Mouse (Mus musculus) limb, embryonic 11.5 days (tissue): ENCODE measurements around the gene Jtb. TPM values are rescaled to one million over a fixed set of nuclear protein-coding genes. Genes with fewer than 3 reads are reported as not detected.

ENCODE experiments used
- ATAC-seq: fragments of 200-750 bp; cut with Nextera tagmentation; 2 replicates; pipeline ENCODE4 v1.8.0; 2017; ENCODE audit warnings: low read depth; ENCODE audit not compliant: insufficient number of reproducible peaks, low FRiP score, low TSS enrichment
- DNase-seq: peaks from one replicate; pipeline ENCODE4 v3.0.0-alpha.2; 2015; ENCODE audit warnings: low spot score
- H3K27ac ChIP-seq: fragments of 300-500 bp; sonication (generic); replicated peaks from 2 replicates; pipeline ENCODE4 v1.5.1; 2014; ENCODE audit warnings: low read depth, mild to moderate bottlenecking, low read length
- H3K27me3 ChIP-seq: fragments of 300-500 bp; sonication (generic); 2 replicates; pipeline ENCODE4 v1.6.1; 2014; ENCODE audit warnings: mild to moderate bottlenecking, low read length, mixed read lengths; ENCODE audit not compliant: control insufficient read depth, insufficient read depth
- H3K36me3 ChIP-seq: fragments of 300-500 bp; sonication (generic); 2 replicates; pipeline ENCODE4 v1.6.1; 2014; ENCODE audit warnings: mild to moderate bottlenecking, low read length, moderate library complexity, mixed read lengths; ENCODE audit not compliant: control insufficient read depth, insufficient read depth
- H3K4me1 ChIP-seq: fragments of 300-500 bp; sonication (generic); 2 replicates; pipeline ENCODE4 v1.6.1; 2014; ENCODE audit warnings: low read length, mixed read lengths; ENCODE audit not compliant: control insufficient read depth, insufficient read depth
- H3K4me2 ChIP-seq: fragments of 300-500 bp; sonication (generic); 2 replicates; pipeline ENCODE4 v1.6.1; 2014; ENCODE audit warnings: low read depth, mild to moderate bottlenecking, moderate library complexity; ENCODE audit not compliant: severe bottlenecking
- H3K4me3 ChIP-seq: fragments of 300-500 bp; sonication (generic); 2 replicates; pipeline ENCODE4 v1.5.1; 2014; ENCODE audit warnings: low read depth, low read length
- H3K9ac ChIP-seq: fragments of 300-500 bp; sonication (generic); 2 replicates; pipeline ENCODE4 v1.6.1; 2014; ENCODE audit warnings: mild to moderate bottlenecking, low read length
- H3K9me3 ChIP-seq: fragments of 300-500 bp; sonication (generic); 2 replicates; pipeline ENCODE4 v1.6.1; 2016; ENCODE audit warnings: low read length; ENCODE audit not compliant: control insufficient read depth
- WGBS: fragments of 180-500 bp; shearing (Covaris S2); extraction: QIAGEN DNeasy Blood & Tissue Kit; methylation state at CpG from one replicate; pipeline ENCODE4 v1.1.7; 2014; 5-methylcytosine and 5-hydroxymethylcytosine counted together
- microRNA-seq: library from miRNA; unstranded; fragments of <30 nt; microRNA quantifications from one replicate; pipeline ENCODE4, GENCODE M21; 2016
- polyA plus RNA-seq: library from polyadenylated mRNA; unstranded; fragments of >200 nt; fragmentation: Nextera tagmentation; extraction: Ambion mirVana; gene quantifications from 2 replicates; pipeline ENCODE4 v1.2.1, GENCODE M21; 2014

The Jtb gene
- polyA plus RNA-seq, 1 experiment from 2014 or later = 79.5 TPM

- Histone ChIP-seq H3K4me3 (no peak overlapping the region), H3K9ac (no peak overlapping the region), H3K9me3 (no peaks in the 10 kb centered on the region), H3K27ac (no peak overlapping the region), H3K36me3 (no peaks in the 10 kb centered on the region; the same call in 1 of the 2 replicates), H3K27me3 (no peaks in the 10 kb centered on the region), H3K4me2 (no peak overlapping the region), H3K4me1 (no peaks in the 10 kb centered on the region)
- no peak for ATAC-seq
- 93% methylated on average over 9 of the region's 9 CpGs for WGBS
- DNase-seq = no peak
Observed at GRCm38 (mm10) chr3:90279216-90279615, 47.8 kb downstream of the Jtb start.

GRCm38 (mm10) chr3:90279743-90280142, 48.3 kb downstream of the Jtb start:
- Histone ChIP-seq H3K4me2 (no peak overlapping the region), H3K9ac (no peak overlapping the region), H3K9me3 (no peaks in the 10 kb centered on the region), H3K27me3 (no peaks in the 10 kb centered on the region), H3K36me3 (no peaks in the 10 kb centered on the region; the same call in 1 of the 2 replicates), H3K27ac (no peak overlapping the region), H3K4me3 (no peak overlapping the region), H3K4me1 (no peaks in the 10 kb centered on the region)
- ATAC-seq (no peak), DNase-seq (no peak)
- WGBS = 94% methylated on average over 7 of the region's 7 CpGs

- Histone ChIP-seq H3K4me2 (no peak overlapping the region), H3K36me3 (no peaks in the 10 kb centered on the region; the same call in 1 of the 2 replicates), H3K9ac (no peak overlapping the region), H3K27ac (no peak overlapping the region), H3K27me3 (no peaks in the 10 kb centered on the region), H3K9me3 (no peaks in the 10 kb centered on the region), H3K4me3 (no peak overlapping the region), H3K4me1 (no peaks in the 10 kb centered on the region)
- no peak for DNase-seq
- WGBS = 93% methylated on average over 9 of the region's 9 CpGs
- no peak for ATAC-seq
Observed at GRCm38 (mm10) chr3:90280708-90281107, 49.3 kb downstream of the Jtb start.

- H3K27ac ChIP-seq = no peak overlapping the region
- no peak overlapping the region for H3K4me2 ChIP-seq
- ATAC-seq (no peak), DNase-seq (no peak)
- H3K4me1 ChIP-seq = no peaks in the 10 kb centered on the region
- no peaks in the 10 kb centered on the region for H3K27me3 ChIP-seq
- no peak overlapping the region for H3K4me3 ChIP-seq
- H3K36me3 ChIP-seq = no peaks in the 10 kb centered on the region; the same call in 1 of the 2 replicates
- 89% methylated on average over 2 of the region's 2 CpGs for WGBS
- H3K9ac ChIP-seq = no peak overlapping the region
- no peaks in the 10 kb centered on the region for H3K9me3 ChIP-seq
Observed at GRCm38 (mm10) chr3:90284150-90284549, 52.8 kb downstream of the Jtb start.

Small RNA genes within 50 kb of the gene (microRNA-seq; reads per million reads assigned to microRNA genes)
- gene Mir7012 = not detected

Other genes with a start within 250 kb of the Jtb start
- gene Hax1, start 232.8 kb upstream of the Jtb start, polyA plus RNA-seq = 241 and 262 TPM in 2 replicates
- 160 and 175 TPM in 2 replicates for gene 4933434E20Rik, start 180.0 kb upstream of the Jtb start, polyA plus RNA-seq
- 238 and 289 TPM in 2 replicates for gene Ubap2l, start 179.0 kb upstream of the Jtb start, polyA plus RNA-seq
- gene Tpm3, start 158.9 kb upstream of the Jtb start, polyA plus RNA-seq = 578 and 605 TPM in 2 replicates
- 0.49 and 0.72 TPM in 2 replicates for gene Nup210l, start 127.5 kb upstream of the Jtb start, polyA plus RNA-seq
- gene Rps27, start 17.9 kb upstream of the Jtb start, polyA plus RNA-seq = 1,463 and 1,516 TPM in 2 replicates
- gene Rab13, start 17.9 kb upstream of the Jtb start, polyA plus RNA-seq = 15.4 and 16.9 TPM in 2 replicates
- gene Creb3l4, start 11.9 kb downstream of the Jtb start, polyA plus RNA-seq = 11.0 and 11.3 TPM in 2 replicates
- gene Slc39a1, start 16.6 kb downstream of the Jtb start, polyA plus RNA-seq = 58.0 and 58.3 TPM in 2 replicates
- 16.7 TPM in 2 replicates for gene Crtc2, start 22.6 kb downstream of the Jtb start, polyA plus RNA-seq
- gene Dennd4b, start 33.6 kb downstream of the Jtb start, polyA plus RNA-seq = 3.9 and 5.5 TPM in 2 replicates
- 16.2 and 18.9 TPM in 2 replicates for gene Gatad2b, start 61.6 kb downstream of the Jtb start, polyA plus RNA-seq
- gene Slc27a3, start 158.3 kb downstream of the Jtb start, polyA plus RNA-seq = 24.0 and 28.7 TPM in 2 replicates
- gene Ints3, start 202.0 kb downstream of the Jtb start, polyA plus RNA-seq = 47.2 and 56.7 TPM in 2 replicates
- 2.0 and 2.3 TPM in 2 replicates for gene Npr1, start 234.3 kb downstream of the Jtb start, polyA plus RNA-seq
- 377 and 385 TPM in 2 replicates for gene Ilf2, start 244.5 kb downstream of the Jtb start, polyA plus RNA-seq